Mouse (Mus musculus): ENCODE results near the gene Mgat5. TPM values are rescaled to one million over a fixed set of nuclear protein-coding genes. Genes with fewer than 3 reads are reported as not detected.

The Mgat5 gene
- polyA plus RNA-seq, 1 experiment: 13.1 TPM

GRCm38 (mm10) chr1:127230468-127230867 lies 25.7 kb downstream of the Mgat5 start:
- H3K4me3 ChIP-seq (ENCODE audit: insufficient read depth, low read depth, low read length): no peak overlapping the region
- 54% methylated on average over 2 of the region's 2 CpGs for WGBS
- peaks cover 21% of the 10 kb centered on the region for H3K4me1 ChIP-seq (ENCODE audit: control insufficient read depth, insufficient read depth, low read length)
- H3K36me3 ChIP-seq (ENCODE audit: control insufficient read depth, insufficient read depth, low read length): no peaks in the 10 kb centered on the region
- DNase-seq: peak; percentile 34
- H3K27ac ChIP-seq (ENCODE audit: insufficient read depth, low read depth, low read length): peak overlapping the region; percentile 35; the same call in 1 of the 2 replicates
- no peaks in the 10 kb centered on the region for H3K27me3 ChIP-seq (replicated peaks; ENCODE audit: control insufficient read depth, insufficient read depth, low read length)
- TF ChIP-seq POLR2A (IDR thresholded peaks at IDR 0.05; ENCODE audit: low read depth, low read length) (no peak), CTCF (conservative IDR thresholded peaks at IDR 0.05; ENCODE audit: insufficient read depth, insufficient read length, low read depth, low read length) (no peak)

- DNase-seq: no peak
- Histone ChIP-seq H3K4me3 (ENCODE audit: insufficient read depth, low read depth, low read length) (no peak overlapping the region), H3K27ac (ENCODE audit: insufficient read depth, low read depth, low read length) (no peak overlapping the region), H3K36me3 (ENCODE audit: control insufficient read depth, insufficient read depth, low read length) (no peaks in the 10 kb centered on the region), H3K27me3 (replicated peaks; ENCODE audit: control insufficient read depth, insufficient read depth, low read length) (no peaks in the 10 kb centered on the region), H3K4me1 (ENCODE audit: control insufficient read depth, insufficient read depth, low read length) (peaks cover 15% of the 10 kb centered on the region)
- 63% methylated on average over 4 of the region's 4 CpGs for WGBS
- no peak for TF ChIP-seq POLR2A (IDR thresholded peaks at IDR 0.05; ENCODE audit: low read depth, low read length)
Observed at GRCm38 (mm10) chr1:127233191-127233651, 28.4 kb downstream of the Mgat5 start.

- TF ChIP-seq CTCF (conservative IDR thresholded peaks at IDR 0.05; ENCODE audit: insufficient read depth, insufficient read length, low read depth, low read length): no peak
- no peak for TF ChIP-seq POLR2A (IDR thresholded peaks at IDR 0.05; ENCODE audit: low read depth, low read length)
- Histone ChIP-seq H3K36me3 (ENCODE audit: control insufficient read depth, insufficient read depth, low read length) (no peaks in the 10 kb centered on the region), H3K27ac (ENCODE audit: insufficient read depth, low read depth, low read length) (no peak overlapping the region), H3K4me1 (ENCODE audit: control insufficient read depth, insufficient read depth, low read length) (peaks cover 15% of the 10 kb centered on the region), H3K4me3 (ENCODE audit: insufficient read depth, low read depth, low read length) (no peak overlapping the region), H3K27me3 (replicated peaks; ENCODE audit: control insufficient read depth, insufficient read depth, low read length) (no peaks in the 10 kb centered on the region)
- WGBS: 76% methylated on average over 4 of the region's 4 CpGs
- no peak for DNase-seq
Observed at GRCm38 (mm10) chr1:127235157-127235556, 30.3 kb downstream of the Mgat5 start.

DNA sequence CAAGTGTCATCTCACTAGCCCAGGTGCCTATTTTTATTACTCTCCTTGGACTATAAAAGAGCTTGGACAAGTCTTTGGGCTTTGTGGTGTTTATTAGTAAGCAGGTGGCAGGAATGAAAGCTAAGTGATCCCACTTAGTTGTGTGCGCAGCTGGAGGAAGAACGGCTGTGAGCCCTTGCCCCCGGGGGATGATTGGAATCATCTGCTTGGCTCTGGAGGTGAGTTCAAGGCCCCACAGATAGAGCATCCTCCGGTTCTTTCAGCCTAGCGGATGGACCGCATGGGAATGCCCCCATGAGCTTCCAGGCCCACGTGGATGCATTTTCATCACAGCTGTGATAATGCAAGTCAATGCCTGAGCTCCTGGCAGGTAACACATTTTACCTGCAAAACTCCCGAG lies 31.6 kb downstream of the Mgat5 start:
- H3K4me1 ChIP-seq (ENCODE audit: control insufficient read depth, insufficient read depth, low read length): peaks cover 14% of the 10 kb centered on the region
- TF ChIP-seq CTCF (conservative IDR thresholded peaks at IDR 0.05; ENCODE audit: insufficient read depth, insufficient read length, low read depth, low read length) (no peak), POLR2A (IDR thresholded peaks at IDR 0.05; ENCODE audit: low read depth, low read length) (no peak)
- no peak overlapping the region for H3K4me3 ChIP-seq (ENCODE audit: insufficient read depth, low read depth, low read length)
- no peak overlapping the region for H3K27ac ChIP-seq (ENCODE audit: insufficient read depth, low read depth, low read length)
- 80% methylated on average over 8 of the region's 8 CpGs for WGBS
- H3K27me3 ChIP-seq (replicated peaks; ENCODE audit: control insufficient read depth, insufficient read depth, low read length): no peaks in the 10 kb centered on the region
- no peak for DNase-seq
- H3K36me3 ChIP-seq (ENCODE audit: control insufficient read depth, insufficient read depth, low read length): no peaks in the 10 kb centered on the region

DNA sequence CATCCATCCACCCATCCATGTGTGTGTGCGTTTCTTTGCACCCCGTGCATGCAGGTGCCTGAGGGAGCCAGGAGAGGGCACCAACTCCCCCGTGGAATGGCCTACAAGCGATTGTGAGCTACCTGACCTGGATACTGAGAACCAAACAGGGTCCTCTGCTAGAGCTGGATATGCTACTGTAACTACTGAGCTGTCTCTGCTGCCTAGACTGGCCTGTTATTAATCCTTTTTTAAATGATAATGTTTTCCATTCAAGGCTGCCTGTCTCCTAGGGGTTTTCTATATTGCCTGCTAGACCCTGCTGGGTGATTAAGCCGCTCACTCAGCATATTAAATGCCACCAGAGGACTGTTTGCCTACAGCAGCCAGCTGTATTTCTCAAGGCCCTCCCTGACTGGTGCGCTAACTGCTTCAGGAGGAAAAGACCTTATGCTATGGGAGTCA lies 34.1 kb downstream of the Mgat5 start:
- Histone ChIP-seq H3K27me3 (replicated peaks; ENCODE audit: control insufficient read depth, insufficient read depth, low read length) (no peaks in the 10 kb centered on the region), H3K4me3 (ENCODE audit: insufficient read depth, low read depth, low read length) (no peak overlapping the region), H3K36me3 (ENCODE audit: control insufficient read depth, insufficient read depth, low read length) (no peaks in the 10 kb centered on the region), H3K27ac (ENCODE audit: insufficient read depth, low read depth, low read length) (no peak overlapping the region), H3K4me1 (ENCODE audit: control insufficient read depth, insufficient read depth, low read length) (peaks cover 3% of the 10 kb centered on the region; the same call in 1 of the 2 replicates)
- no peak for DNase-seq
- TF ChIP-seq CTCF (conservative IDR thresholded peaks at IDR 0.05; ENCODE audit: insufficient read depth, insufficient read length, low read depth, low read length) (peak; percentile 41), POLR2A (IDR thresholded peaks at IDR 0.05; ENCODE audit: low read depth, low read length) (no peak)
- WGBS: 69% methylated on average over 6 of the region's 6 CpGs

- WGBS: 36% methylated on average over 6 of the region's 6 CpGs
- no peaks in the 10 kb centered on the region for H3K27me3 ChIP-seq (replicated peaks; ENCODE audit: control insufficient read depth, insufficient read depth, low read length)
- TF ChIP-seq POLR2A (IDR thresholded peaks at IDR 0.05; ENCODE audit: low read depth, low read length): no peak
- no peak for TF ChIP-seq CTCF (conservative IDR thresholded peaks at IDR 0.05; ENCODE audit: insufficient read depth, insufficient read length, low read depth, low read length)
- H3K4me1 ChIP-seq (ENCODE audit: control insufficient read depth, insufficient read depth, low read length): no peaks in the 10 kb centered on the region; the same call in 1 of the 2 replicates
- DNase-seq: peak; percentile 47
- no peaks in the 10 kb centered on the region for H3K36me3 ChIP-seq (ENCODE audit: control insufficient read depth, insufficient read depth, low read length)
- no peak overlapping the region for H3K4me3 ChIP-seq (ENCODE audit: insufficient read depth, low read depth, low read length)
- no peak overlapping the region for H3K27ac ChIP-seq (ENCODE audit: insufficient read depth, low read depth, low read length)
Observed at GRCm38 (mm10) chr1:127239914-127240313, 35.1 kb downstream of the Mgat5 start.

DNA sequence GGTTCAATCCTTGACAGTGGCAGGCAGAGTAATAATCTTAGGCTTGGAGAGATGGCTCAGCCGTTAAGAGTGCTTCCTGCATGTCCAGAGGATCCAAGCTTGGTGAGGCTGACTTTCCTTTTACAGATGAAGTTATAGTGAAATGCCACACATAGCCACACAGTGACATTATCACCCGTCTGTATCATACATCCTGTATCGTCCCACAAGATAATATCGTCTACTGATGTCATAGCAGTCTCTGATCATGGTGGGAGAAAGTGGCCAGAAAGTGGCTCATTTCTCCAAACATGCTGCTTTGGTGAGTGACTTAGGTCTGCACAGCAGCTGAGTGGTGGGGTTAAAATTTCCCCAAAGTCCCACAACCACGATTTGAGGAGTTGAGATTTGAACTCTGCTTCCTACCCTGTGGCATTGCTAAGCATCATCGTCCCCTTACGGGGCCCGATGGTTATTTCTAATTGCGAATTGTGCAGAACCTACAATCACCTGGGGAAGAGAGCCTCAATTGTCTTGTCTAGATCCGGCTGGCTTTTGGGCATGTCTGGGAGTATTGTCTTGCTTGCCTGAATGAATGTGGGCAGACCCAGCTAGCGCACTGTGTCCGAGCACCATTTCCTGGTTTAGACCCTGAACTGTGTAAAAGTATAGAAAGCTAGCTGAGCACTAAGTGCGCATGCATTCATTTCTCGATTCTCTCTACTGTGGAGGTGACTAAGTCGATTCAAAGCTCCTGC lies 37.5 kb downstream of the Mgat5 start:
- no peak for DNase-seq
- 72% methylated on average over 15 of the region's 15 CpGs for WGBS
- H3K4me1 ChIP-seq (ENCODE audit: control insufficient read depth, insufficient read depth, low read length): no peaks in the 10 kb centered on the region; the same call in 1 of the 2 replicates
- H3K4me3 ChIP-seq (ENCODE audit: insufficient read depth, low read depth, low read length): peak overlapping the region; percentile 8; the same call in 1 of the 2 replicates
- H3K27me3 ChIP-seq (replicated peaks; ENCODE audit: control insufficient read depth, insufficient read depth, low read length): no peaks in the 10 kb centered on the region
- no peak overlapping the region for H3K27ac ChIP-seq (ENCODE audit: insufficient read depth, low read depth, low read length)
- TF ChIP-seq CTCF (conservative IDR thresholded peaks at IDR 0.05; ENCODE audit: insufficient read depth, insufficient read length, low read depth, low read length) (no peak), POLR2A (IDR thresholded peaks at IDR 0.05; ENCODE audit: low read depth, low read length) (no peak)
- no peaks in the 10 kb centered on the region for H3K36me3 ChIP-seq (ENCODE audit: control insufficient read depth, insufficient read depth, low read length)
